Mouse (Mus musculus) brain, adult 2 months (tissue): Measurements from ENCODE around the gene Tmpo.

ENCODE experiments used
- DNase-seq: peaks from one replicate; pipeline ENCODE4 v3.0.0; 2011; ENCODE audit warnings: low read depth, low spot score

The Tmpo gene

GRCm38 (mm10) chr10:91116958-91117357 lies 64.2 kb downstream of the Tmpo start:
- DNase-seq: peak; percentile 18

GRCm38 (mm10) chr10:91109841-91110240 lies 71.3 kb downstream of the Tmpo start:
- no peak for DNase-seq

GRCm38 (mm10) chr10:91105981-91106380 lies 75.1 kb downstream of the Tmpo start:
- DNase-seq: no peak

GRCm38 (mm10) chr10:91102799-91103590 lies 78.1 kb downstream of the Tmpo start:
- no peak for DNase-seq

GRCm38 (mm10) chr10:91101936-91102335 lies 79.2 kb downstream of the Tmpo start:
- no peak for DNase-seq

GRCm38 (mm10) chr10:91100101-91100500 lies 81.0 kb downstream of the Tmpo start:
- no peak for DNase-seq

- no peak for DNase-seq
These were observed 83.1 kb downstream of the Tmpo start for GRCm38 (mm10) chr10:91098056-91098455.
